Mouse (Mus musculus) left cerebral cortex, adult 11 months (tissue): ENCODE results near the gene Ankrd54.
"Not testable (repeated sequence)": the region's sequence is repeated elsewhere in the genome, so short reads cannot be mapped to it uniquely, and the experiment has no call there.

Experiments used
- DNase-seq: peaks from one replicate; pipeline ENCODE4 v3.0.0; 2022; ENCODE audit warnings: low spot score

Ankrd54 gene

DNA sequence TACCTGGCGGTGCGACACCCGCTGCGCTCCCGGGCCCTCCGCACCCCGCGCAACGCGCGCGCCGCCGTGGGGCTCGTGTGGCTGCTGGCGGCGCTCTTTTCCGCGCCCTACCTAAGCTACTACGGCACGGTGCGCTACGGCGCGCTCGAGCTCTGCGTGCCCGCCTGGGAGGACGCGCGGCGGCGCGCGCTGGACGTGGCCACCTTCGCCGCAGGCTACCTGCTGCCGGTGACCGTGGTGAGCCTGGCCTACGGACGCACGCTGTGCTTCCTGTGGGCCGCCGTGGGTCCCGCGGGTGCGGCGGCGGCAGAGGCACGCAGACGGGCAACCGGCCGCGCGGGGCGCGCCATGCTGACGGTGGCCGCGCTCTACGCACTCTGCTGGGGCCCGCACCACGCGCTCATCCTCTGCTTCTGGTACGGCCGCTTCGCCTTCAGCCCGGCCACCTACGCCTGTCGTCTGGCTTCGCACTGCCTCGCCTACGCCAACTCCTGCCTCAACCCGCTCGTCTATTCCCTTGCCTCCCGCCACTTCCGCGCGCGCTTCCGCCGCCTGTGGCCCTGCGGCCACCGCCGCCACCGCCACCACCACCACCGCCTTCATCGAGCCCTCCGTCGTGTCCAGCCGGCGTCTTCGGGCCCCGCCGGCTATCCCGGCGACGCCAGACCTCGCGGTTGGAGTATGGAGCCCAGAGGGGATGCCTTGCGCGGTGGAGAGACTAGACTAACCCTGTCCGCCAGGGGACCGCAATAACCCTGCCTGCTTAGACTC is 19.8 kb downstream of the Ankrd54 start:
- DNase-seq: no peak

DNA sequence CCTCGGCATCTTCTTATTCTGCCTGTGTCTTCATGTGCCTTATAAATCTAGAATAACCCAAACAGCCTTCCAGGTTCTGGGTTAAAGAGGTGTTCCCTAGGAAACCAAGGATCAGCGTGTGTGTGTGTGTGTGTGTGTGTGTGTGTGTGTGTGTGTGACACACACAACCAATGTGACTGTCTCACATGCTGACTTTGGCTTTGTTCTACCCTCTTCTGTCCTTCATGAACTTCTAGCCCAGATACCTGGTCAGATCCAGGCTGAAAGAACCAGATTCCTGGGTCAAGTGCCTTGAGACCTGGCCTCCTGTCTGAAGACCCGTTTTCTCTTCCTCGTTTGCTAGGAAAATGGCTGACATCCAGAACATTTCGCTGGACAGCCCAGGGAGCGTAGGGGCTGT is 21.1 kb downstream of the Ankrd54 start, which contains the start of gene Galr3:
TSS of gene Galr3 (plus strand) at position 301 of the 400 bp plus-strand sequence.
- no peak for DNase-seq

GRCm38 (mm10) chr15:79040501-79041416 is 21.9 kb downstream of the Ankrd54 start:
- DNase-seq: no peak

DNA sequence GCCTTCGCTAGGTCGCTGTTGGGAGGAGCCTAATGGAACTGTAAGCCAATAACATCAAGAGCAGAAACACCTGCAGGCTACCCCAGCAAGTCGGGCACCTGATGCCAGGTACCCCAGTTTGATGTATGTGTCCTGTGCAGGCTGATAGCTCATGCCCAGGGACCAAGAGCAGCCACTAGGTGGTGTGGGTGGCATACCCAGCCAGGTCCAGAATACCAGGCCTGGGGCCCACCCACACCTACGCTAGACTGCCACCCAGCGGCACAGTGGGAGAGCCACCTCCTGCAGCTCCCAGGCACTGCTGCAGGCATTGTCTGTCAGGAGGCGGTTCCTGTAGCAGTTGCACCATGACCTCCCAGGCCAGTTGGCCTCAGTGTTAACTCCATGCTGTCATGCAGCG is 23.8 kb downstream of the Ankrd54 start:
- DNase-seq: no peak

DNA sequence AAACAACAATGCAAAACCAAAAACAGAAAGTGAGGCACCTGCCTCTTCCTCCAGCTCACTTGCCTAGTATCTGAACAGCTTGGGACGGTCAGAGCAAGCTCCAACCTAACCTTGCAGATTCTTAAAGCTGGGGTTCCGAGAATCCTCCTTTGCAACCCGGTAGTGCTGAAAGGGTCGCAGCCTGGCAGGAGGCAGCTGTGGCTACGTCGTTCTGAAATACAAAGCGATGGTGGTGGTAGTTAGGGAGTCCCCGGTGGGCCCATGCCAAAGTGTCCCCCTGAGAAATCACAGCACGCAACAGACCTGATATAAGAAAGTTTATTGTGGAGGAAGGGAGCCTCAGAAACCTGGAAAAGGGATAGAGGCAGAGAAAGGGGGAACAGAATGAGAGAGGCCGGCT is 24.4 kb downstream of the Ankrd54 start:
- DNase-seq: no peak

- no peak for DNase-seq
These were observed 24.8 kb downstream of the Ankrd54 start for GRCm38 (mm10) chr15:79037913-79038328.

DNA sequence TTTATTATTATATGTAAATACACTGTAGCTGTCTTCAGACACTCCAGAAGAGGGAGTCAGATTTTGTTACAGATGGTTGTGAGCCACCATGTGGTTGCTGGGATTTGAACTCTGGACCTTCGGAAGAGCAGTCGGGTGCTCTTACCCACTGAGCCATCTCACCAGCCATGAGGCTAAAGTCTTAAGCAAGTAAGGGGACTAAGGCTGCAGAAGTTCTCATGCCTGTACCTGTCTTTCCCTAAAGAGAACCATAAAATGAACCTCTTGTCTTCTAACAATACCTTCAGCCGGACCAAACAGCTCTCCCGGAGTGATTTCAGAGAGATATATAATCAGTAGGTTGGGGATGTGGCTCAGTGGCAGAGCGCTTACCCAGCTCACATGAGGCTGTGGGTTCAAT is 30.8 kb downstream of the Ankrd54 start:
- DNase-seq: not testable (repeated sequence)

- DNase-seq: peak; percentile 76
These were observed 31.9 kb downstream of the Ankrd54 start for GRCm38 (mm10) chr15:79030551-79031435.

- no peak for DNase-seq
These were observed 33.0 kb downstream of the Ankrd54 start for GRCm38 (mm10) chr15:79029519-79030241.

- DNase-seq: no peak
These were observed 33.7 kb downstream of the Ankrd54 start for GRCm38 (mm10) chr15:79028823-79029484.

GRCm38 (mm10) chr15:79028237-79028738 is 34.4 kb downstream of the Ankrd54 start, which contains the start of gene H1f0:
H1f0 (plus strand) TSS chr15:79028450.
- peak; percentile 84 for DNase-seq

GRCm38 (mm10) chr15:79027291-79028205 is 35.1 kb downstream of the Ankrd54 start:
- DNase-seq: no peak

DNA sequence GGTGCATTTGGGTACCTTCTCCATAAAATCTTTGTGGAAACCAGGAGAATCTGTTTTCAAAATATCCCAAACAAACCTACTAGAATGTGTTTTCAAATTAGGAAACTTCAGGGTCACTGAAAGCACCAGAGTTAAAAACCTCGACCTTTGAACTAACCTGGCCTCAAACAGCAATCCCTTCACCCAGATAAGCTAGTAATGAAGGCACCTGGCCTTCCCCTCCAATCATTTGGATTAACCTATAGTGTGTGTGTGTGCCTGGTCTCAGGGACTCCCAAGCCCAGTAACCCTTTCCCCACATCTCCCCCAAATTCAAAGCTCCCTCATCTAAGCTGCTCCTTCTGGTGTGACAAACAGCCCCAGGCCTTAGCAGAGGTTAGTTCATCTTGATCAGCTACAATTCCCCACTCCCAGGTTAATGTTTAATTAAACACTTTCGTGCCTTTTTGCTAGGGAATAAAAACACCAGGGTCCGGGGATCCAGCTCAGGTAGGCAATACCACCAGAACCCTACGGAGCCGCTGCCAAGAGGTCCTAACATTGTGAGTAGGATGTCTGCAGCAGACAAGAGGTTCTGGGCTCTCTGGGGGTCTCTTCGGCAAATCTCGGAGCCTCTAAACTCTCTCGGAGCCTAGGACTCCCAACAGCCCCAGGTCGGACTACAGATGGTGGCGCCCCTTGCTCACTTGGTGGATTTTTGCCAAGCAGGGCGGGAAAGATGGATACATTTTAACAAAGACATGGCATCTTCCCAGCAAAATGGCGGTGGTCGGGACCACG is 36.0 kb downstream of the Ankrd54 start:
- DNase-seq: no peak

GRCm38 (mm10) chr15:79025687-79026308 is 36.9 kb downstream of the Ankrd54 start:
- no peak for DNase-seq

- no peak for DNase-seq
These were observed 39.3 kb downstream of the Ankrd54 start for GRCm38 (mm10) chr15:79023366-79023765.

DNA sequence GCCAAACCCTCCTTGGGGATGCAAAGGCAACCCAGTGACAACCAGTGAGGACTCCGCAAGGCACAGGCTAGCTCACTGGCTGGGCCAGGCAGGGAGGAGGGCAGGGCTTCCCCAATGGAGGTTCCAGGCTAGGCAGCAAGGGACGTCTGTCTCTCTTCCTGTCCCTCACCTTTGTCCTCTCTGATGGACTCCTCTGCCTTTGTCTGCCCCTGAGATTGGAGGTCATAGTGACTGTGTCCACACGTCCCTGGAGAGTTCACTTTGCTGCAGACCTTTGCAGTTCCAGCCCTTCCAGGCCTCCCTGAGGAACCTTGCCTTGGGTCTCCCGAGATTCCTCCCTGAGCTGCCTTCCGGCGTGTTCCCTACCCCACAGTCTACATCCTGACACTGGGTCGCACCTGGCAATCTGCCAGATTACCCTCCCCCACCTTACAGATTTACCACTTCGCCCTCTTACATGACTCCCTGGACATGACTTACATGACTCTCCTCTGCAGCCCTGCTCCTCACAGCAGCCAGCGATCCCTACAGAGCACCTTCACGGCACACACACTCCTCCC is 39.9 kb downstream of the Ankrd54 start:
- no peak for DNase-seq

DNA sequence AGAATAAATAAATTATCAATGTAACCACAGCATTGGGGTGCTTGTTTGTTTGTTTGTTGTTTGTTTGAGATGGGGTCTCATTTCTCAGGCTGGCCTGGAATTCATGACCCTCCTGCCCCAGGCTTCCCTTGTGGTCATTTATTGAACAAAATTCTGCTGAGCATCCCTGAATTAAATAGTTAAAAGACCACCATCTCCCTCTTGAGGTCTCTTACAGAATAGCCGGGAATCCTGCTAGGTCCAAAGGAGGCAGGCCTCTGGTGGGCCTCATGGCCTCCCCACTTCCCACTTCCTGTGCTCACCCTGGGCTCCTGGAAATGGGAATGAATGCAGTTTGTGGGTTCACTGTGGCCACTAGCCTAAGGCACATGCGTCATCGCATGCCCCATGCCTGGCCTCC is 43.8 kb downstream of the Ankrd54 start:
- DNase-seq: no peak

DNA sequence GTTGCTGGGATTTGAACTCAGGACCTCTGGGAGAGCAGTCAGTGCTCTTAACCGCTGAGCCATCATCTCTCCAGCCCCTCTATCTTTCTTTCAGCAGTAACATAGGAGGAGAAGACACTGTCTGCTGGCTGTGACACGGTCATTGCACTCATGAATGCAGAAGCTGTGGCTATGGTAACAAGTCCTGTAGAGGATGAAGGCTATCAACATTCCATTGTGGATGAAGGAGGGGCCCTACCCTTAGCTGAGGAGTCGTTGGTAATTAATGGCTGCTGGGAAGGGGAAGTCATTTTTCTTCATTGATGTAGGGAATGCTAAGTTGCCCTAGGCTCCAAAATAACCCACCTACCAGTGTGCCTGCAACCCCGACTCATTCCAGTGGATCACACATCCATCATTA is 44.5 kb downstream of the Ankrd54 start:
- no peak for DNase-seq
